Mouse (Mus musculus) limb, embryonic 14.5 days (tissue): ENCODE data around the gene Samd8. TPM values are rescaled to one million over a fixed set of nuclear protein-coding genes. Genes with fewer than 3 reads are reported as not detected.

Source experiments
- ATAC-seq: fragments of 200-750 bp; cut with Nextera tagmentation; 2 replicates; pipeline ENCODE4 v1.8.0; 2017; ENCODE audit warnings: low read depth, moderate number of reproducible peaks, moderate TSS enrichment; ENCODE audit not compliant: low FRiP score
- DNase-seq: peaks from one replicate; pipeline ENCODE4 v3.0.0-alpha.2; 2015; ENCODE audit warnings: low spot score
- H3K27ac ChIP-seq: fragments of 300-500 bp; sonication (generic); replicated peaks from 2 replicates; pipeline ENCODE4 v1.5.1; 2014; ENCODE audit warnings: low read depth, mild to moderate bottlenecking, low read length, moderate library complexity, mixed read lengths
- H3K27me3 ChIP-seq: fragments of 300-500 bp; sonication (generic); 2 replicates; pipeline ENCODE4 v1.6.1; 2014; ENCODE audit warnings: low read length, mixed read lengths; ENCODE audit not compliant: control insufficient read depth, insufficient read depth
- H3K36me3 ChIP-seq: fragments of 300-500 bp; sonication (generic); 2 replicates; pipeline ENCODE4 v1.6.1; 2014; ENCODE audit warnings: mild to moderate bottlenecking, low read length, moderate library complexity, mixed read lengths; ENCODE audit not compliant: control insufficient read depth, insufficient read depth
- H3K4me1 ChIP-seq: fragments of 300-500 bp; sonication (generic); 2 replicates; pipeline ENCODE4 v1.6.1; 2014; ENCODE audit warnings: antibody characterized with exemption, low read length, mixed read lengths; ENCODE audit not compliant: control insufficient read depth, insufficient read depth
- H3K4me2 ChIP-seq: fragments of 300-500 bp; sonication (generic); replicated peaks from 2 replicates; pipeline ENCODE4 v1.6.1; 2014; ENCODE audit warnings: low read depth, mild to moderate bottlenecking, low read length, moderate library complexity; ENCODE audit not compliant: severe bottlenecking
- H3K4me3 ChIP-seq: fragments of 300-500 bp; sonication (generic); replicated peaks from 2 replicates; pipeline ENCODE4 v1.5.1; 2014; ENCODE audit warnings: low read length
- H3K9ac ChIP-seq: fragments of 300-500 bp; sonication (generic); 2 replicates; pipeline ENCODE4 v1.6.1; 2014; ENCODE audit warnings: mild to moderate bottlenecking, low read depth, low read length, moderate library complexity; ENCODE audit not compliant: severe bottlenecking
- H3K9me3 ChIP-seq: fragments of 300-500 bp; sonication (generic); 2 replicates; pipeline ENCODE4 v1.6.1; 2016; ENCODE audit warnings: low read length; ENCODE audit not compliant: control insufficient read depth
- POLR2A ChIP-seq: fragments of 200-500 bp; IDR thresholded peaks from 2 replicates; pipeline ENCODE4 v1.8.0; 2012; ENCODE audit warnings: inconsistent platforms, mild to moderate bottlenecking, moderate library complexity, borderline replicate concordance; ENCODE audit not compliant: insufficient read depth, insufficient read length; ENCODE audit errors: extremely low read depth
- WGBS: fragments of 180-500 bp; shearing (Covaris S2); extraction: QIAGEN DNeasy Blood & Tissue Kit; methylation state at CpG from one replicate; pipeline ENCODE4 v1.1.7; 2014; 5-methylcytosine and 5-hydroxymethylcytosine counted together
- polyA plus RNA-seq, 2 experiments: library from polyadenylated mRNA; depleted of rRNA in 1 of 2; stranded (reverse) in 1 of 2; unstranded in 1 of 2; fragments of >200 nt; fragmentation: Nextera tagmentation in 1 of 2; extraction: Ambion mirVana in 1 of 2; gene quantifications; 2 replicates each; pipeline versions ENCODE4 v1.2.1 to v1.2.3; 2012 to 2014

Samd8 gene
- polyA plus RNA-seq, 2 experiments = 11.4 to 12.3 TPM

DNA sequence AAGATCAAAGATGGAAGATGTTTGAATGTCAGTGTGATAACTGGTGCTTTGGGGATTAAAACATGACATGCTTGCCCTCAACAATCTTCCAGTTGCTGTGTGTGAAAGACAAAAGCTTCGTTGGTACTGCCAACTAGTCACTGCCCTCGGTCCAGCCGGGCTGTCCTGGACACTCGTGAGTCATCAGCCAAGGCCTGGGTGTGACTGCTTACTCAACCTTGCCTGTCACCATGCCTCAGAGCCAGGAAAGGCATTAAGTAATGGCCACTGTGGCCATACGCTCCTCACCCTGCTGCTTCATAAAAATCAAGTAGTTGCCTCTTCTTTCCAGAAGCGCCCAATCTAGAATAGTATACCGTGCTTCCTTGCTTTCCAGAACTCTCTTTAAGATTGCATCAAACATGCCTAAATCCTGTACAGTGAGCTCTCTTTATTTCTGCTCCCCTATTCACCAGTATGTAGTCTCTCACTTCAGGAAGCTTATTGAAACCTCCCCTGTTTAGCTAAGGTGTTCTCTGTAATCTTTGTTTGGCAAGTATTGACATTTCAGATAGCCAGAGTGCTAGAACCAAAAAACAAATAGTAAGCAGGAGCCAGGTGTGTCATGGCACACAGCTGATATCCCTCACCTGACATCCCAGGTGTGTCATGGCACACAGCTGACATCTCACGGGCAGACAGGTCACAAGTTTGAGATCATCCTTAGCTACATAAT lies 58.0 kb downstream of the Samd8 start:
- H3K4me2 ChIP-seq = no peak overlapping the region
- no peaks in the 10 kb centered on the region for H3K4me1 ChIP-seq
- ATAC-seq (no peak), DNase-seq (no peak)
- TF ChIP-seq POLR2A = no peak
- no peaks in the 10 kb centered on the region for H3K36me3 ChIP-seq
- H3K27me3 ChIP-seq = no peaks in the 10 kb centered on the region
- no peak overlapping the region for H3K9ac ChIP-seq
- H3K27ac ChIP-seq = no peak overlapping the region
- H3K9me3 ChIP-seq = no peaks in the 10 kb centered on the region
- 82% methylated on average over 8 of the region's 8 CpGs for WGBS
- no peak overlapping the region for H3K4me3 ChIP-seq

- 82% methylated on average over 2 of the region's 2 CpGs for WGBS
- H3K9ac ChIP-seq = no peak overlapping the region
- no peak overlapping the region for H3K27ac ChIP-seq
- H3K36me3 ChIP-seq = no peaks in the 10 kb centered on the region
- H3K9me3 ChIP-seq = no peaks in the 10 kb centered on the region
- no peak overlapping the region for H3K4me2 ChIP-seq
- H3K4me1 ChIP-seq = no peaks in the 10 kb centered on the region
- TF ChIP-seq POLR2A = no peak
- no peak for ATAC-seq
- DNase-seq = no peak
- no peaks in the 10 kb centered on the region for H3K27me3 ChIP-seq
- no peak overlapping the region for H3K4me3 ChIP-seq
Observed at GRCm38 (mm10) chr14:21809418-21809817, 59.1 kb downstream of the Samd8 start.

DNA sequence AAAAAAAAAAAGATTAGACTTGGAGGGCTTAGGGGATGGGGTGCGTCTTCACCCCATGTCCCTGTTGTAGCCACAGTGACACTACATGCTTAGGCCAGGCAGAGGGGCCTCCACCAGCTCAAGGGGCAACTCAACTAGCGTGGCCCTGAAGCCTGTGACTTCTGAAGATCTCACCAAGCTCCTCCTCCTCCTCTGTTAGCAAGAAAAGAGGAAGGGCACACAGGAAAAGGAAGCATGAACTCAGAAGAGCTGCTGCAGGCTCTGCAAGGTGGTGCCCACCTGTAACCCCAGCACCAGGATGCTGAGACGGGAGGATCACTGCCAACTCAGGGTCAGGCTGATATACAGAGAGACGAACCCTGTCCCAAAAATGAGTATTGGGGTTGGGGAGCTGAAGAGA lies 61.0 kb downstream of the Samd8 start:
- Histone ChIP-seq H3K9ac (no peak overlapping the region), H3K4me1 (no peaks in the 10 kb centered on the region), H3K9me3 (no peaks in the 10 kb centered on the region), H3K27me3 (no peaks in the 10 kb centered on the region), H3K27ac (no peak overlapping the region), H3K4me3 (no peak overlapping the region), H3K36me3 (no peaks in the 10 kb centered on the region), H3K4me2 (no peak overlapping the region)
- ATAC-seq (no peak), DNase-seq (no peak)
- 89% methylated on average over 4 of the region's 4 CpGs for WGBS
- TF ChIP-seq POLR2A = no peak

DNA sequence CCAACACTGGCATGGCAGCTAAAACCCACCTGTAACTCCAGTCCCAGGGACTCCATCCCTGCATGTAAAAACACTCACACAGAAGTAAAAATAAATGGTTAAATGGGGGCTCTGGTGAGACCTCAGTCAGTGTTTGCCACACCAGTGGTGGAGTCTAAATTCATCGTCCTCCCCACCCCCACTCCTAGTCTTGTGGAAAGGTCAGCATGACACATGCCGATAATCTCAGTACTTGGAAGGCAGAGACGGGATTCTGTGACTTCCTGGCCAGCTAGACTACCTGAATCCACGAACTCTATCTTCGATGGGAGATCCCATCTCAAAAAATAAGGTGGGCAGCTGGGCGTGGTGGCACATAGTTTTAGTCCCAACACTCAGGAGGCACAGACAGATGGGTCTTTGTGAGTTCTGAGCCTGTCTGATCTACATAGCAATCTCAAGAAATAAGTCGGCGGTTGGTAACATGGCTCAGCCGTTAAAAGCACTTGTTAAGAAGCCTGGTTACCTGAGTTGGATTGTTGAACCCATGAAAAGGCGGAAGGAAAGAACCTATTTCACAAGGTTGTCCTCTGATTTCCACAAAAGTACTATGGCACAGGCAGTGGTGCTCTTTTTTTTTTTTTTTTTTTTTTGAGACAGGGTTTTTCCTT lies 61.5 kb downstream of the Samd8 start:
- TF ChIP-seq POLR2A = no peak
- Histone ChIP-seq H3K4me1 (no peaks in the 10 kb centered on the region), H3K4me3 (no peak overlapping the region), H3K9me3 (no peaks in the 10 kb centered on the region), H3K36me3 (no peaks in the 10 kb centered on the region), H3K4me2 (no peak overlapping the region), H3K9ac (no peak overlapping the region), H3K27me3 (no peaks in the 10 kb centered on the region), H3K27ac (no peak overlapping the region)
- DNase-seq (no peak), ATAC-seq (no peak)
- WGBS = 85% methylated on average over 10 of the region's 10 CpGs

- Histone ChIP-seq H3K4me2 (no peak overlapping the region), H3K4me1 (no peaks in the 10 kb centered on the region), H3K4me3 (no peak overlapping the region), H3K9me3 (no peaks in the 10 kb centered on the region), H3K9ac (no peak overlapping the region), H3K27ac (no peak overlapping the region), H3K36me3 (no peaks in the 10 kb centered on the region), H3K27me3 (no peaks in the 10 kb centered on the region)
- no peak for TF ChIP-seq POLR2A
- peak; percentile 65 for DNase-seq
- no peak for ATAC-seq
- WGBS = 19% methylated on average over 14 of the region's 14 CpGs
Observed at GRCm38 (mm10) chr14:21812590-21813162, 62.3 kb downstream of the Samd8 start.
